ENCODE assay signal across 8 mouse cellular contexts in genomic region chrX:169986519-169987367, GRCm38 (mm10). TPM values are rescaled to one million over a fixed set of nuclear protein-coding genes. Genes with fewer than 3 reads are reported as not detected.
DNase-seq lines count a peak whose midpoint lies in the region; ATAC-seq lines count a peak whose summit lies in the region.
"Not testable (repeated sequence)": the region's sequence is repeated elsewhere in the genome, so short reads cannot be mapped to it uniquely, and the experiment has no call there.

No protein-coding gene starts in this region.

- WGBS in intestine, embryonic 15.5 days, result 57% methylated on average over 51 of the region's 51 CpGs

- H3K36me3 ChIP-seq in intestine, embryonic 15.5 days, result peaks cover 59% of the 10 kb centered on the region

- ATAC-seq in intestine, embryonic 15.5 days, result peak; percentile 92
- peak; percentile 52 for ATAC-seq in megakaryocyte-erythroid progenitor cell, adult 5-6 weeks (replicated peaks; ENCODE audit: low FRiP score, low TSS enrichment, poor library complexity, severe bottlenecking)

- H3K4me3 ChIP-seq in intestine, embryonic 15.5 days (replicated peaks), result peak overlapping the region; percentile 6; the same call in 1 of the 2 replicates

- H3K9me3 ChIP-seq in intestine, embryonic 15.5 days, result peaks cover 22% of the 10 kb centered on the region

- peak; percentile 78 for DNase-seq in adrenal gland, adult 8-10 months
- DNase-seq in embryo, embryonic 9.5 days (ENCODE audit: extremely low spot score), result peak; percentile 65
- peak; percentile 69 to 87 for DNase-seq in gastrocnemius, postnatal 36 days
- peak; percentile 88 to 92 for DNase-seq in left cerebral cortex, postnatal 14 days (ENCODE audit: low spot score in 2 of 2)
- DNase-seq in right cerebral cortex, postnatal 14 days, result peak; percentile 88
- DNase-seq in urinary bladder, postnatal 36 days (ENCODE audit: low spot score in 2 of 2), result peak; percentile 81 to 89

- H3K4me2 ChIP-seq in intestine, embryonic 15.5 days (replicated peaks), result peak overlapping the region; percentile 35

- not testable (repeated sequence) for H3K27ac ChIP-seq in intestine, embryonic 15.5 days

- not testable (repeated sequence) for H3K4me1 ChIP-seq in intestine, embryonic 15.5 days (replicated peaks)

- H3K27me3 ChIP-seq in intestine, embryonic 15.5 days (replicated peaks), result not testable (repeated sequence)

- intact Hi-C loops in gastrocnemius, postnatal 36 days (cut with DNase I), result not testable (repeated sequence)
- intact Hi-C loops in left cerebral cortex, postnatal 14 days (cut with DNase I), result loop anchor here (1.0 kb wide), 1 partner anchor 70 kb away; no protein-coding TSS in a partner anchor

- not testable (repeated sequence) for H3K9ac ChIP-seq in intestine, embryonic 15.5 days

RNA-seq across cellular contexts. Expression of gene Gm21887, which starts 22.7 kb away (rescaled TPM):
- total RNA-seq in adrenal gland, adult 8-10 months (2022), result 100 to 1,000 TPM; 122 to 338 (median 214) TPM
- 10 to 100 TPM; 26.2 to 44.5 TPM for total RNA-seq in gastrocnemius, postnatal 36 days (2021)
- 123 and 168 TPM in 2 replicates for polyA plus RNA-seq in intestine, embryonic 15.5 days (2015; fragmentation: Nextera tagmentation; extraction: Ambion mirVana)
- total RNA-seq in left cerebral cortex, postnatal 14 days (2021), result 100 to 1,000 TPM; 193 to 282 TPM
- total RNA-seq in megakaryocyte-erythroid progenitor cell, adult 5-6 weeks (2014; fragmentation: Nextera tagmentation), result 80.7 and 142 TPM in 2 replicates
- 87.0 and 105 TPM in 2 replicates for total RNA-seq in megakaryocyte-erythroid progenitor cell, adult 5-6 weeks (2017)
